Mouse (Mus musculus): ENCODE measurements around the gene Cachd1.

DNA sequence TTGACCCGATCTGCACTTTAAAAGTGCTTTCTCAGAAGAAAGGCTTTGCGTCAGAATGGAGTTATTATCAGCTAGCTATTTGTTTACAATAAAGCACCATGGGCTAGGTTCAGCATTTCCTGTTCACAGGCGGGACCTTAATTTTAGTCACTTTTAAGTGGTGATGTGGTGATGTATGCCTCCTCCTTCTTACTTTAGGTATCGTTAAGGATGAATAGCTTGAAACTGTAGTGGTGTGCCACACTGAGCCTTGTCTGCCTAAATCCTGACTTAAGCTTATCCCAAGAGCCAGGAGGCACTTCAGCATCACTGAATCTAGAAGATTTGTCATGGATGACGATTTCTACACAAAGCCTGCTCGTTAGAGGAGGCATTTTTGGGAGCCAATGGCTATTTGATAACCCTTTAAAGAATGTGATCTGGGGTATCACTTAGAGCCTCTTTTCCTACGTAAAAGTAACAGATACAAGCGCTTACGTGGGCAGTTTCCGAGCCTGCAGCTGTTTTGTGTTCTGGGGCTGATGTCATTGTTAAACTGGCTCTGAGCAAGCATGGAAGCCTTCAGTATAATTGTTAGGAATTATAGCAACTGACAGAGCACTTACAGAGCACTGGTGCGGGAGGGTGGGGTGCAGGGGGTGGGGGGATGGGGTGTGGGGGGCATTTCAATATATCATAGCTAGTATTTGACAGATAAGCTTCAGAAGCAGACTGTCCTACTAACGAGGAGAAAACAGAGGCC, 89.7 kb downstream of the Cachd1 start:
- TF ChIP-seq CTCF (IDR thresholded peaks at IDR 0.05; ENCODE audit: low read depth, low read length) (no peak), POLR2A (IDR thresholded peaks at IDR 0.05; ENCODE audit: extremely low read depth, insufficient read depth, low read length) (no peak)
